Mouse (Mus musculus) midbrain, embryonic 11.5 days (tissue): ENCODE data around the gene Gm20903. TPM values are rescaled to one million over a fixed set of nuclear protein-coding genes. Genes with fewer than 3 reads are reported as not detected.
"Not testable (repeated sequence)": the region's sequence is repeated elsewhere in the genome, so short reads cannot be mapped to it uniquely, and the experiment has no call there.

Experiments
- ATAC-seq: fragments of 200-750 bp; cut with Nextera tagmentation; 2 replicates; pipeline ENCODE4 v1.8.0; 2017; ENCODE audit warnings: moderate TSS enrichment, moderate library complexity; ENCODE audit not compliant: low FRiP score
- DNase-seq: peaks from one replicate; pipeline ENCODE4 v3.0.0; 2015; ENCODE audit warnings: low spot score; ENCODE audit errors: missing footprints
- H3K27ac ChIP-seq: fragments of 300-500 bp; sonication (generic); 2 replicates; pipeline ENCODE4 v1.5.1; 2014; ENCODE audit warnings: low read depth, low read length
- H3K27me3 ChIP-seq: fragments of 300-500 bp; sonication (generic); 2 replicates; pipeline ENCODE4 v1.6.1; 2014; ENCODE audit warnings: mild to moderate bottlenecking, low read length, moderate library complexity, mixed read lengths; ENCODE audit not compliant: control insufficient read depth, insufficient read depth
- H3K36me3 ChIP-seq: fragments of 300-500 bp; sonication (generic); 2 replicates; pipeline ENCODE4 v1.6.1; 2014; ENCODE audit warnings: mild to moderate bottlenecking, low read length, moderate library complexity, mixed read lengths; ENCODE audit not compliant: control insufficient read depth, insufficient read depth
- H3K4me1 ChIP-seq: fragments of 300-500 bp; sonication (generic); 2 replicates; pipeline ENCODE4 v1.6.1; 2014; ENCODE audit warnings: low read length; ENCODE audit not compliant: control insufficient read depth, insufficient read depth
- H3K4me2 ChIP-seq: fragments of 300-500 bp; sonication (generic); 2 replicates; pipeline ENCODE4 v1.6.1; 2014; ENCODE audit warnings: mild to moderate bottlenecking, moderate library complexity
- H3K4me3 ChIP-seq: fragments of 300-500 bp; sonication (generic); 2 replicates; pipeline ENCODE4 v1.5.1; 2014; ENCODE audit warnings: low read depth, low read length
- H3K9ac ChIP-seq: fragments of 300-500 bp; sonication (generic); 2 replicates; pipeline ENCODE4 v1.6.1; 2014; ENCODE audit warnings: low read length
- H3K9me3 ChIP-seq: fragments of 300-500 bp; sonication (generic); 2 replicates; pipeline ENCODE4 v1.6.1; 2016; ENCODE audit warnings: low read length; ENCODE audit not compliant: control insufficient read depth
- WGBS: fragments of 180-500 bp; shearing (Covaris S2); extraction: QIAGEN DNeasy Blood & Tissue Kit; methylation state at CpG from one replicate; pipeline ENCODE4 v1.1.7; 2014; 5-methylcytosine and 5-hydroxymethylcytosine counted together
- polyA plus RNA-seq: library from polyadenylated mRNA; unstranded; fragments of >200 nt; fragmentation: Nextera tagmentation; extraction: Ambion mirVana; gene quantifications from 2 replicates; pipeline ENCODE4 v1.2.1, GENCODE M21; 2014

Gene Gm20903
- polyA plus RNA-seq, result not detected in 2 replicates

GRCm38 (mm10) chrY:73669015-73669414, at the start of gene Gm20903:
TSS of gene Gm20903 (plus strand) at chrY:73669315.
- not testable (repeated sequence) for H3K4me1 ChIP-seq, H3K4me2 ChIP-seq, DNase-seq, H3K4me3 ChIP-seq, H3K27me3 ChIP-seq, H3K9ac ChIP-seq, H3K9me3 ChIP-seq, H3K36me3 ChIP-seq, H3K27ac ChIP-seq, ATAC-seq
- WGBS, result no CpG with 5 or more reads among the region's 6 CpGs
